Mouse (Mus musculus): ENCODE measurements around the gene Mmab. TPM values are rescaled to one million over a fixed set of nuclear protein-coding genes. Genes with fewer than 3 reads are reported as not detected.

The Mmab gene
- 11.7 and 14.1 TPM in 2 replicates for polyA plus RNA-seq (2015; fragmentation: Nextera tagmentation; extraction: Ambion mirVana)

- Histone ChIP-seq H3K27ac (peak within 1 kb of the TSS; percentile 58), H3K9ac (peak within 1 kb of the TSS; percentile 76), H3K36me3 (peaks cover 10% of the 10 kb centered on the region), H3K4me3 (replicated peaks) (peak within 1 kb of the TSS; percentile 70), H3K27me3 (no peaks in the 10 kb centered on the region), H3K4me1 (replicated peaks) (peaks cover 26% of the 10 kb centered on the region), H3K9me3 (replicated peaks) (no peaks in the 10 kb centered on the region), H3K4me2 (peak within 1 kb of the TSS; percentile 87)
- DNase-seq: peak; percentile 96
- ATAC-seq (ENCODE audit: low read depth): peak; percentile 95
- 2% methylated on average over 43 of the region's 43 CpGs for WGBS (ENCODE audit: insufficient replicate concordance)
Observed at GRCm38 (mm10) chr5:114443566-114444367, at the start of gene Mmab, which contains the start of gene Mvk. Mmab (minus strand) TSS chr5:114444060. Mvk (plus strand) TSS chr5:114444269.

DNA sequence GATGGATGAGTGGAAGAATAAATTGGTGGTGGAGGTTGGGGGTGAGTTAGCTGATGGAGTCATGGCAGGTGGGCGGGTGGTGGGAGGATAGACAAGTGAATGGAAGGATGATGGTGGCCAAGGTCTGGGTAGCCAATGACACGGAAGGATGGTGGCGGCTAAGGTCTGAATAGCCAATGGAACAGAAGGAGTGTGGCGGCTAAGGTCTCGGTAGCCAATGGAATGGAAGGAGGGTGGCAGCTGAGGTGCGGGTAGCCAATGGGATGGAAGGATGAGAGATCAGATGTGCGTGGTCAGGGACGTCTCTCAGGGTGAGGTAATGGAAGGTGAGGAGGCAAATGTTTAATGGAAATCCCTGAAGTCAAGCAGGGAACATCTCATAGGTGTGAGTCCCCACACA, 46.4 kb upstream of the Mmab start:
- Histone ChIP-seq H3K36me3 (no peaks in the 10 kb centered on the region), H3K9ac (no peak overlapping the region), H3K4me3 (replicated peaks) (no peak overlapping the region), H3K9me3 (replicated peaks) (no peaks in the 10 kb centered on the region), H3K4me2 (no peak overlapping the region), H3K27ac (no peak overlapping the region), H3K4me1 (replicated peaks) (no peaks in the 10 kb centered on the region), H3K27me3 (no peaks in the 10 kb centered on the region)
- 72% methylated on average over 8 of the region's 8 CpGs for WGBS (ENCODE audit: insufficient replicate concordance)
- ATAC-seq (ENCODE audit: low read depth) (no peak), DNase-seq (no peak)

DNA sequence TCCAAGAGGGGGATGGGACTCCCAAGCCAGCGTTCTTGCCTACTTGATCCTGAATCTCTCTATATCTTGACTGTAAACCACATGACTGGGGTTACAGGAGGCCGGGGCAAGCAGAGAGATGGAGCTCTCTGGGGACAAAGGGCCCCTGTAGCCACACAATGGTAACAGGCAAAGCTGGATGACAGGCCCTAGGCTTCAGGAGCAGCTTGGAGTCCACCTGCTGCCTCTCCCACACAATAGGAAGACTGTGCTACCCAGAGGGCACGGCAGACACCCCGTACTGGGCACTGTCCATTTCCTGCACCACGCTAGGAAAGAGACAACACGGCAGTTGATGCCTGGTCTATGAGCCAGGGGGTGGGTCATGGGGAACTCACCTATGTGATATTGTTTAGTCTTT, 45.7 kb upstream of the Mmab start:
- H3K27me3 ChIP-seq: no peaks in the 10 kb centered on the region
- ATAC-seq (ENCODE audit: low read depth) (no peak), DNase-seq (no peak)
- no peak overlapping the region for H3K9ac ChIP-seq
- no peaks in the 10 kb centered on the region for H3K4me1 ChIP-seq (replicated peaks)
- H3K9me3 ChIP-seq (replicated peaks): no peaks in the 10 kb centered on the region
- no peak overlapping the region for H3K4me3 ChIP-seq (replicated peaks)
- no peak overlapping the region for H3K27ac ChIP-seq
- H3K36me3 ChIP-seq: no peaks in the 10 kb centered on the region
- 62% methylated on average over 6 of the region's 6 CpGs for WGBS (ENCODE audit: insufficient replicate concordance)
- no peak overlapping the region for H3K4me2 ChIP-seq

DNA sequence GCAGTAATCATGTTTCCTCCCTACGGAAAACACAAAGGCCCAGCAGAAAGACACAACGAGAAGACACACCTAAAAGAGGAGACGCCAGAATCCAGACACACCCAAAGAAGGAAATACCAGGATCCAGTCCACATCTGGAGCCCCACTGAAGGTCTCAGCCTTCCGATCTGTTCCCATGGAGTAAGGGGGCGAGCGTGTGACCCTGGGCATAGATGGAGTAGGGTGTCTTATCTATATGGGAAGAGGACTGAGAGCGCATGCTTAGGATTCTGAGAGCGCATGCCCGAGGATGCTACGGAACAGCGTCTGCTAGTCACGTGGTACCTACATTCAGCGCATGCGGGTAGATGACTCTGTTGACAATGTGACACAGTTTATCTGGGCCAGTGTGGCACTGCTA, 41.8 kb upstream of the Mmab start:
- Histone ChIP-seq H3K4me2 (no peak overlapping the region), H3K36me3 (no peaks in the 10 kb centered on the region), H3K9me3 (replicated peaks) (no peaks in the 10 kb centered on the region), H3K9ac (no peak overlapping the region), H3K27me3 (no peaks in the 10 kb centered on the region; the same call in 1 of the 2 replicates), H3K4me3 (replicated peaks) (no peak overlapping the region), H3K27ac (no peak overlapping the region), H3K4me1 (replicated peaks) (0 out of 2 replicates have a peak, but pooled peaks cover 3% of the 10 kb centered on the region)
- no peak for ATAC-seq (ENCODE audit: low read depth)
- no peak for DNase-seq
- WGBS (ENCODE audit: insufficient replicate concordance): 66% methylated on average over 14 of the region's 14 CpGs

GRCm38 (mm10) chr5:114482587-114483011, 38.7 kb upstream of the Mmab start:
- H3K27me3 ChIP-seq: no peaks in the 10 kb centered on the region; the same call in 1 of the 2 replicates
- DNase-seq: no peak
- no peaks in the 10 kb centered on the region for H3K9me3 ChIP-seq (replicated peaks)
- H3K4me1 ChIP-seq (replicated peaks): 0 out of 2 replicates have a peak, but pooled peaks cover 3% of the 10 kb centered on the region
- no peak for ATAC-seq (ENCODE audit: low read depth)
- no peak overlapping the region for H3K27ac ChIP-seq
- no peak overlapping the region for H3K4me2 ChIP-seq
- H3K4me3 ChIP-seq (replicated peaks): no peak overlapping the region
- H3K36me3 ChIP-seq: no peaks in the 10 kb centered on the region
- WGBS (ENCODE audit: insufficient replicate concordance): 28% methylated on average over 14 of the region's 14 CpGs
- no peak overlapping the region for H3K9ac ChIP-seq

- DNase-seq (no peak), ATAC-seq (ENCODE audit: low read depth) (no peak)
- Histone ChIP-seq H3K27ac (no peak overlapping the region), H3K4me1 (replicated peaks) (0 out of 2 replicates have a peak, but pooled peaks cover 3% of the 10 kb centered on the region), H3K9ac (no peak overlapping the region), H3K4me2 (no peak overlapping the region), H3K27me3 (no peaks in the 10 kb centered on the region; the same call in 1 of the 2 replicates), H3K4me3 (replicated peaks) (no peak overlapping the region), H3K36me3 (no peaks in the 10 kb centered on the region), H3K9me3 (replicated peaks) (no peaks in the 10 kb centered on the region)
- 80% methylated on average over 12 of the region's 12 CpGs for WGBS (ENCODE audit: insufficient replicate concordance)
Observed at GRCm38 (mm10) chr5:114478267-114478666, 34.4 kb upstream of the Mmab start.

- no peak for DNase-seq
- H3K9me3 ChIP-seq (replicated peaks): no peaks in the 10 kb centered on the region
- no peak overlapping the region for H3K27ac ChIP-seq
- H3K4me2 ChIP-seq: no peak overlapping the region
- H3K4me3 ChIP-seq (replicated peaks): no peak overlapping the region
- no peaks in the 10 kb centered on the region for H3K4me1 ChIP-seq (replicated peaks)
- ATAC-seq (ENCODE audit: low read depth): no peak
- H3K36me3 ChIP-seq: no peaks in the 10 kb centered on the region
- no peak overlapping the region for H3K9ac ChIP-seq
- H3K27me3 ChIP-seq: no peaks in the 10 kb centered on the region
- 64% methylated on average over 35 of the region's 35 CpGs for WGBS (ENCODE audit: insufficient replicate concordance)
Observed at GRCm38 (mm10) chr5:114474741-114475491, 31.1 kb upstream of the Mmab start.

DNA sequence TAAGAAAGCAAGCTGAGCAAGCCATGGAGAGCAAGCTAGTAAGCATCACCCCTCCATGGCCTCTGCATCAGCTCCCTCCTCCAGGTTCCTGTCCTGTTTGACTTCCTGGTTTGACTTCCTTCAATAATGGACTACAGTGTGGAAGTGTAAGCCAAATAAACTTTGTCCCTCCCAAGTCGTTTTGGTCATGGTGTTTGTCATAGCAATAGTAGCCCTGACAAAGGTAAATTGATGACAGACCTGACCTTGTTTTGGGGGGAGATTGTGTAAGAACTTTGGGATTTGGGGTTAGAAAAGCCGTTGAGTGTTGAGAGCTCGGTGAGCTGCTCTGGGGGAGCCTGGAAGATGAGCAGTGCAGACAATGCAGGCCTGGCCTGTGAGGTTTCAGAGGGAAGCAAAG, 26.5 kb upstream of the Mmab start:
- 51% methylated on average over 3 of the region's 3 CpGs for WGBS (ENCODE audit: insufficient replicate concordance)
- peaks cover 11% of the 10 kb centered on the region; the same call in 1 of the 2 replicates for H3K4me1 ChIP-seq (replicated peaks)
- H3K9ac ChIP-seq: no peak overlapping the region
- H3K27ac ChIP-seq: no peak overlapping the region
- 0 out of 2 replicates have a peak, but pooled peaks cover 4% of the 10 kb centered on the region for H3K27me3 ChIP-seq
- H3K36me3 ChIP-seq: no peaks in the 10 kb centered on the region
- H3K9me3 ChIP-seq (replicated peaks): no peaks in the 10 kb centered on the region
- no peak overlapping the region for H3K4me3 ChIP-seq (replicated peaks)
- no peak for ATAC-seq (ENCODE audit: low read depth)
- no peak overlapping the region for H3K4me2 ChIP-seq
- DNase-seq: no peak

GRCm38 (mm10) chr5:114468007-114468406, 24.1 kb upstream of the Mmab start:
- Histone ChIP-seq H3K36me3 (no peaks in the 10 kb centered on the region), H3K4me2 (no peak overlapping the region), H3K4me3 (replicated peaks) (no peak overlapping the region), H3K27me3 (0 out of 2 replicates have a peak, but pooled peaks cover 4% of the 10 kb centered on the region), H3K4me1 (replicated peaks) (peaks cover 12% of the 10 kb centered on the region; the same call in 1 of the 2 replicates), H3K9me3 (replicated peaks) (no peaks in the 10 kb centered on the region), H3K27ac (no peak overlapping the region), H3K9ac (no peak overlapping the region)
- ATAC-seq (ENCODE audit: low read depth): no peak
- no peak for DNase-seq
- 55% methylated on average over 4 of the region's 4 CpGs for WGBS (ENCODE audit: insufficient replicate concordance)

DNA sequence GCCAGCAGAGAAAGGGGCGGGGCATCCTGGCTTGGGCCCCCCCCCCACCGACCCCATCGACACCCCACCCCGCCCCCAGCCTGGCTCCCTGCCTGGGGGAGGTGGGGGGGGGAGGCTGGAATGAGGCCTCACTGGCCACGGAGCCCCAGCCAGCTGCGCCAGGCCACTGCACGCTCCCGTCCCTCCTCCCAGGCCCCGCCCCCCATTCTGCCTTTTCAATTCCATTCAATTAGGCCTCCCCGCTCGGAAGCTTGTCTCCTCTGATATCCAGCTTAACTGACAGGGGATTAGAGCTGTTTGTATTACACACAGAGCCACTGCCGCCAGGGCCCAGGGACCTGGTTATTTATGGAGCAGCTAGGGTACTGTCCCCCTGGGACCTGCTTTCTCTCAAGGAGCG, 23.6 kb upstream of the Mmab start:
- peak overlapping the region; percentile 6; the same call in 1 of the 2 replicates for H3K4me3 ChIP-seq (replicated peaks)
- no peaks in the 10 kb centered on the region for H3K36me3 ChIP-seq
- H3K9me3 ChIP-seq (replicated peaks): no peaks in the 10 kb centered on the region
- peaks cover 12% of the 10 kb centered on the region; the same call in 1 of the 2 replicates for H3K4me1 ChIP-seq (replicated peaks)
- 0 out of 2 replicates have a peak, but pooled peaks cover 4% of the 10 kb centered on the region for H3K27me3 ChIP-seq
- no peak for DNase-seq
- no peak overlapping the region for H3K9ac ChIP-seq
- H3K4me2 ChIP-seq: peak overlapping the region; percentile 41
- ATAC-seq (ENCODE audit: low read depth): no peak
- no peak overlapping the region for H3K27ac ChIP-seq
- WGBS (ENCODE audit: insufficient replicate concordance): 5% methylated on average over 13 of the region's 13 CpGs

GRCm38 (mm10) chr5:114467019-114467418, 23.2 kb upstream of the Mmab start:
- Histone ChIP-seq H3K4me1 (replicated peaks) (peaks cover 12% of the 10 kb centered on the region; the same call in 1 of the 2 replicates), H3K27me3 (0 out of 2 replicates have a peak, but pooled peaks cover 4% of the 10 kb centered on the region), H3K4me3 (replicated peaks) (peak overlapping the region; percentile 6; the same call in 1 of the 2 replicates), H3K4me2 (peak overlapping the region; percentile 41), H3K36me3 (no peaks in the 10 kb centered on the region), H3K27ac (no peak overlapping the region), H3K9me3 (replicated peaks) (no peaks in the 10 kb centered on the region), H3K9ac (no peak overlapping the region)
- 9% methylated on average over 11 of the region's 11 CpGs for WGBS (ENCODE audit: insufficient replicate concordance)
- ATAC-seq (ENCODE audit: low read depth) (no peak), DNase-seq (no peak)
